Mouse (Mus musculus): ENCODE measurements around the gene Tnfrsf11a.

GRCm38 (mm10) chr1:105794670-105795069, 14.2 kb downstream of the Tnfrsf11a start:
- TF ChIP-seq CTCF (IDR thresholded peaks at IDR 0.05; ENCODE audit: low read depth) = no peak
- no peak for TF ChIP-seq EP300 (IDR thresholded peaks at IDR 0.05; ENCODE audit: low read depth)
